Mouse (Mus musculus) cerebellum, adult 11-12 months (tissue): ENCODE results near the gene Fam19a2.

ENCODE experiments used
- DNase-seq: peaks from one replicate; pipeline ENCODE4 v3.0.0; 2022

The Fam19a2 gene

GRCm38 (mm10) chr10:123572342-123573070, 308.7 kb downstream of the Fam19a2 start:
- no peak for DNase-seq

GRCm38 (mm10) chr10:123577823-123578222, 314.0 kb downstream of the Fam19a2 start:
- DNase-seq = no peak

- no peak for DNase-seq
These were observed 315.2 kb downstream of the Fam19a2 start for GRCm38 (mm10) chr10:123579012-123579411.

GRCm38 (mm10) chr10:123595043-123595442, 331.2 kb downstream of the Fam19a2 start:
- no peak for DNase-seq

GRCm38 (mm10) chr10:123597059-123597458, 333.3 kb downstream of the Fam19a2 start:
- no peak for DNase-seq

- DNase-seq = no peak
These were observed 341.9 kb downstream of the Fam19a2 start for GRCm38 (mm10) chr10:123605671-123606070.

GRCm38 (mm10) chr10:123626691-123627090, 362.9 kb downstream of the Fam19a2 start:
- DNase-seq = no peak

- no peak for DNase-seq
These were observed 365.5 kb downstream of the Fam19a2 start for GRCm38 (mm10) chr10:123629248-123629744.

GRCm38 (mm10) chr10:123632029-123632428, 368.2 kb downstream of the Fam19a2 start:
- DNase-seq = no peak

GRCm38 (mm10) chr10:123636655-123637054, 372.9 kb downstream of the Fam19a2 start:
- no peak for DNase-seq

- DNase-seq = no peak
These were observed 373.7 kb downstream of the Fam19a2 start for GRCm38 (mm10) chr10:123637496-123637895.

- DNase-seq = no peak
These were observed 381.8 kb downstream of the Fam19a2 start for GRCm38 (mm10) chr10:123645568-123645967.

GRCm38 (mm10) chr10:123671208-123671607, 407.4 kb downstream of the Fam19a2 start:
- no peak for DNase-seq

GRCm38 (mm10) chr10:123678284-123678864, 414.6 kb downstream of the Fam19a2 start:
- DNase-seq = no peak

GRCm38 (mm10) chr10:123682718-123683255, 419.0 kb downstream of the Fam19a2 start:
- DNase-seq = no peak

GRCm38 (mm10) chr10:123692186-123692925, 428.6 kb downstream of the Fam19a2 start:
- no peak for DNase-seq

GRCm38 (mm10) chr10:123692926-123693224, 429.1 kb downstream of the Fam19a2 start:
- no peak for DNase-seq

- DNase-seq = no peak
These were observed 438.8 kb downstream of the Fam19a2 start for GRCm38 (mm10) chr10:123702595-123702994.

GRCm38 (mm10) chr10:123707026-123707425, 443.2 kb downstream of the Fam19a2 start:
- DNase-seq = no peak

GRCm38 (mm10) chr10:123710738-123711137, 446.9 kb downstream of the Fam19a2 start:
- DNase-seq = no peak

- no peak for DNase-seq
These were observed 458.2 kb downstream of the Fam19a2 start for GRCm38 (mm10) chr10:123721952-123722460.

GRCm38 (mm10) chr10:123723641-123724040, 459.8 kb downstream of the Fam19a2 start:
- no peak for DNase-seq

GRCm38 (mm10) chr10:123748317-123748716, 484.5 kb downstream of the Fam19a2 start:
- DNase-seq = no peak
